7 mouse cellular contexts compared by ENCODE assay signal in the genomic region with DNA sequence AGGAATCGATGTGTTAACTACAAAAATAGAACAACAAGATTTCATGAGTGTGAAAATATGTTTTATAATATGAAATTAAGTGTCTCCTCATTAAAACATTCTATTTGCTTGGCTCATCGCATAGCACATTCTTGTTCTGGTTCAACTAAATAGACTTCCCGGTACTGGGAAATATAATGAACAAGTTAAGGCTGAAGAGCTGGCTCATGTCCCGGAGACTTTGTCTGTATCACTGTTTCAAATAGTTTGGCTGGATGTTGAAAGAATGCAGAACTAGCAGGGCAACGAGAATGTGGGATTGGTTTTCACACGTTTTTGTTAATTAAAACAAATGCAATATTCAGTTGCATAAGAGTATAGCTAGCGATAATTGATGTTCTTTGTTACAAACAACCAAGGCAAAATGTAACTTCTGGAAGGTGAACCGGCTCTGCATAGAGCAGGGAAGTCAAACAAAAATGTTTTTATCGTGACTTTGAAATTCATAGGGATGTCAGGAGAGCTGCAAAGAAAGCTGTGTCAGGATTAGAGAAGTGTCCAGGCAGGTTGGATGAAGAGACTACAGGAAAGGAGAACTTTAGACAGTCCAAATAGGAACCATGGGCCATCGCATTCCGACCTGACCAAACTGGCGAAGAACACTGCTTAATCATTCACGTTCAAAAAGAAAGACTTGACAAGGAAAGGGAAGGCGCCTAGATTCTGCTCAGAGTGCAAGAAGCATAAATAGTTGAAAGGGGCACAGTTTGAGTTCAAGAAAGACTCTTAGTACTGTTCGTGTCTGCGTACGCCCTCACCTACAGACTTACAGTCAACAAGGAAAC. TPM values are rescaled to one million over a fixed set of nuclear protein-coding genes. Genes with fewer than 3 reads are reported as not detected.
DNase-seq lines count a peak whose midpoint lies in the region.

No protein-coding gene starts in this region.

- intact Hi-C loops in heart, postnatal 10 days (cut with DNase I): no loop called here

- peak; percentile 63 to 66 for DNase-seq in heart, postnatal 10 days
- DNase-seq in heart, adult 8-10 months (ENCODE audit: low spot score): no peak
- DNase-seq in urinary bladder, postnatal 14 days (ENCODE audit: low spot score): peak; percentile 24
- DNase-seq in urinary bladder, postnatal 4 days (ENCODE audit: low spot score in 2 of 2): no peak
- peak; percentile 63 for DNase-seq in kidney, postnatal 14 days
- no peak for DNase-seq in adrenal gland, postnatal 36 days
- no peak for DNase-seq in thymus, postnatal 25 days

RNA-seq across cellular contexts. Expression of gene Pelo, which starts 58.6 kb away (rescaled TPM):
- total RNA-seq in heart, postnatal 10 days (2021): 10 to 100 TPM; 26.7 to 28.3 TPM
- total RNA-seq in heart, adult 8-10 months (2022): 10 to 100 TPM; 14.1 to 19.2 (median 17.9) TPM
- 10 to 100 TPM; 28.3 to 31.6 TPM for total RNA-seq in adrenal gland, postnatal 36 days (2021)

Comparison
In these comparisons a context has a peak if more than half of its experiments do, and no peak if none do; other contexts are left out.
1. DNase-seq: peak in heart, postnatal 10 days (2 of 2), urinary bladder, postnatal 14 days (single experiment) and kidney, postnatal 14 days (single experiment); none in heart, adult 8-10 months (single experiment), urinary bladder, postnatal 4 days (0 of 2), adrenal gland, postnatal 36 days (0 of 2) and thymus, postnatal 25 days (single experiment).